Mouse (Mus musculus): ENCODE data around the gene Gimap1. TPM values are rescaled to one million over a fixed set of nuclear protein-coding genes. Genes with fewer than 3 reads are reported as not detected.

The Gimap1 gene
- polyA plus RNA-seq, 2 experiments from 2014 or later = 321 to 429 TPM

GRCm38 (mm10) chr6:48740501-48741169 lies 1.8 kb downstream of the Gimap1 start:
- no peak for ATAC-seq

GRCm38 (mm10) chr6:48741273-48741672 lies 2.4 kb downstream of the Gimap1 start:
- no peak for ATAC-seq

- peak; percentile 6 for ATAC-seq
Measured at GRCm38 (mm10) chr6:48741711-48742206, 2.9 kb downstream of the Gimap1 start.

GRCm38 (mm10) chr6:48742422-48743351 lies 3.8 kb downstream of the Gimap1 start:
- ATAC-seq = no peak

DNA sequence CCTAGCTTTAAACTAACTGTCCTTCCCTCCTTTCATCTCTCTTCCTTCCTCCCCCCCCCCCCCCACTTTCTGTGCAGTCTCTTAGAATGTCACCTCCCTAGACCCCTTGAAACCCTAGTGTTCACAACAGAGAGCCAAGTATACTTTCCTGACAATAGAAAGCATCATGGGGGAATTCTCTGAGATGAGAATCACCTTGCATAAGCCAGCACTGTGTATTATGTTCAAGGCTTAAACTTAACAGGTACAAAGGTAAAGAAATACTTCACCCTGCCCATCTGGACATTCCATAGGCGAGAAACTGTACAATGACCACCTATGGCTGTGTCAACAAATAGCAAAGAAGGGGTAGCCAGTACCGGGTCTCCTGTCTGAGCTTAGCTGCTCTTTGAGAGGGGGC lies 6.6 kb downstream of the Gimap1 start:
- ATAC-seq = no peak

DNA sequence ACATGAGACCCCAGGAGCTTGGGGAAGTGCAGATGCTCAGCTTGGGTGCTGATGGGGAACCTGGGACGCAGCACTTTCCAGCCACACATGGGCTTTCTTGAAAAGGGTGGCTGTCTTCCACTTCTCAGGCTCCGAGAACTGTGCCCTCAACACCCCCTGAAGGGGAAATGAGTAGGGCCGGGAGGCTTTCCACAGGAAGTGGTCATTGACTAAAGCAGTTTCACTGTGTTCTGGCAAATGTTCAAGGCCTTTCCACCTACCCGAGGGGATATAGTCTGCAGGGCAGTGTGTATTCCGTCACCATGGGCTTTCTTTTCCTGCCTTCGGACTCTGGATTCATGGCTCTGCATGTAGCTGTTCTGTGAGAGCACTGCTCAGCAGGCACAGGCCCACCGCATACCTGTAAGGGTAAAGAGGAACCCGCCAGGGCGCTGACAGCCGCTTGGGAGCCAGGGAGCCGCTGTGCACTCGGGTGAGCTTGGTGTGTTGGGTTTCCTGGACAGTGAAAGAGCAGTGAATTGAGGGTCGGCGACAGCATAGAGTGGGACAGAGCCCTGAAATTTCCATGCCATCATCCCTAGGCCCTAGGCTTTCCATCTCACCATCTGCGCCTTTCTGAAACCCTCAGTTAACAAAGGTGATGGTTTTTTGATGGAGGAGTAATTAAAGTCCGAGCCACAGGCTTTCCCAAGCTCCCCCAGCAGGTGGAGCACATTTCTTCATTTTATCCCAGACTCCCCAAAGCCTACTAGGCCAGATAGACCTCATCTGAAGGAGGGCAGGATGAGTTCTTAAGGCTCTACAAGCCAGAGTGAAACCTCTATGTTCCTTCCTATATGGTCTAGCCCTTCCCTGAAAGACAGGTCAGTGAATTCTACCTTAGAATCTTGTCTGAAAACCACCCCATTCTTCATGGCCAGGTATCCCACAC lies 7.4 kb downstream of the Gimap1 start, which contains the start of gene Gimap5:
TSS of gene Gimap5 (plus strand) at position 239 of the 931 bp plus-strand sequence.
- peak; percentile 48 for ATAC-seq

DNA sequence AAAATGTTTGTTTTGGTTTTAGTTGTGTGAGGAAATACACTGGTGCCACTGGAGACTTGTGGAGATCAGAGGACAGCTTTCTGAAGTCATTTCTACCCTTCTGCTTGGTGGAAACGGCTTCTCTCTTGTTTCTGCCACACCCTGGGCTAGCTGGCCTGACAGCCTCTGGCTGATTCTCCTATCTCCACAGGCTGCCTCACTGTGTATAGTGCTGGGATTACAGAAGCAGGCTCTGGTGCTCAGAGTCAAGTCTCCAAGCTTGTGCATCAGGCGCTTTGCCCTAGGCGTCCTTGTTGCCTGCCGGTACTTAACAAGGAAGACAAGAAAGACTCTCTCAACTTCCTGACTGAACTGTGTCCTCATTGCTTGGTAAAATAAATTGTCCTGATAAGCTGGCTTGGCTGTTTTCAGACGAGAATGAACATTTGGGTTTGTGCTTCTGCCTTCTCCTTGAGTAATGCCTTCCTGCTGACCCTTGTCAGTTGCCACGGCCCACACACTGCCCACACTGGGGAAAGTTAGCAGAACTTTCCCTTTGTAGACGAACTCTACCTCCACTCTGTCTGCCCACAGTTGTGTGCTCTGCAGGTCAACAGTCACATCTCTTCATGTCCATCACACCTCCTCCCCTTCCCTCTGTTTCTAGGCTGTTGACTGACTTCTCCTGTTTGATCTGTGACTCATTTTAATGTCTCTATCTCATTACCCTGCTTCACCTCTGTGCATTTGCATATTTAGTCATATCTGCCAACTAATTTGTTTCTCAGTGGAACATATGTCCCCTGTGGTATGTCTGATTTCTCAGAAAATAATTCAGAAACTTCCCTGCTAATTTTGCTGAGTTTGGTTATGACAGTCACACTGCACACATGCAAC lies 8.5 kb downstream of the Gimap1 start:
- ATAC-seq = peak; percentile 66

DNA sequence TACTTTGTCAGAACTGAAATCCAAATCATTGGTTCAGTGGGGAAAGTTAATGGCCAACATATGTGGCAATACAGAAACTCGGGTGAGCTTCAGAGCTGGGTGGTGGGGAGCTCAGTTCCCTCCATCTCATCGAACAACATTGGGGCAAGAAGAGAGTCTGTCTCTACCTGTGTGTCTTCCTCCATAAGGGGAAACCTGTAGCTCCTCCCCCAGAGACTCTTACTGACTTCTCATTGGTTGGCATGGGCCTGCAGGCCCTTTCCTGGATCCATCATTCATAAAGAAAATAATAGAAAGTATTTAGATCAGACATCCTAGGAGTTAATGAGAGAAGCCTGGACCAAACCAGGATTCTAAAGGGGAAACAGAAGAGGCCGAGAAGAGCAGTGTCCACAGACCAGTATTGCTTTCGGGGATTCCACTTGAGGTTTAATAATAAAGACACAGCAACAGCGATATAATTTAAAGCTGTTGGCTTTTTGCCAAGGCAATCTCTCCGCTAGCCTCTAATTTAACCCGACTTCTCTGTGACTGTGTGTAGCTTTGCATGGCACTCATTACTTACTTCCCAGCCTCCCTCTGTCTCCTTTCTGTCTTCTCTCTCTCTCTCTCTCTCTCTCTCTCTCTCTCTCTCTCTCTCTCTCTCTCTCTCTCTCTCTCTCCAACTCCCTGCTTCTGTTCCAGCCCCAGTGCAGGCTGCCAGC lies 24.9 kb downstream of the Gimap1 start:
- ATAC-seq = peak; percentile 21

- no peak for ATAC-seq
Measured at GRCm38 (mm10) chr6:48764496-48764895, 25.6 kb downstream of the Gimap1 start.

- peak; percentile 66 for ATAC-seq
Measured at GRCm38 (mm10) chr6:48768178-48768869, 29.5 kb downstream of the Gimap1 start.

- peak; percentile 3 for ATAC-seq
Measured at GRCm38 (mm10) chr6:48768933-48769332, 30.1 kb downstream of the Gimap1 start.

DNA sequence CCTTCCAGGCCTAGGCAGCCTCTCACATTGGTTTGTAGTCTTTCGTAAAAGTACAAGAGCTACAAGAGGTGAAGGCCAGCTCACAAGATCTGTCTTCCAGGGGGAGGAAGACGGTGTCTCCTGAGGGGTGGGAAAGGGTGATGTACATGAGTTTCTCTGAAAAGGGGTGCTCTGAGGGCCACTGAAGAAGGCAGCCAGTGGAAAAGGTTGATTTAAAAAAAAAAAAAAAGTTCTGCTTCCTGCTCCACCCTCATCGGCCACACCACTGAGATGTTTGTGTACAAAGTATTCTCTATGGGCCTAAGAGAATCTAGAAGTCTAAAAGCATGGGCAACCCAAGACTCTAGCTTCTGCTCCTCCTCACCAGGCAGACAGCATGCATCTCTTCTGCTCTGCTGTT lies 31.8 kb downstream of the Gimap1 start, which contains the start of gene Gimap3:
TSS of gene Gimap3 (minus strand) at position 156 of the 400 bp plus-strand sequence.
- ATAC-seq = peak; percentile 70

- no peak for ATAC-seq
Measured at GRCm38 (mm10) chr6:48772030-48772429, 33.2 kb downstream of the Gimap1 start.

DNA sequence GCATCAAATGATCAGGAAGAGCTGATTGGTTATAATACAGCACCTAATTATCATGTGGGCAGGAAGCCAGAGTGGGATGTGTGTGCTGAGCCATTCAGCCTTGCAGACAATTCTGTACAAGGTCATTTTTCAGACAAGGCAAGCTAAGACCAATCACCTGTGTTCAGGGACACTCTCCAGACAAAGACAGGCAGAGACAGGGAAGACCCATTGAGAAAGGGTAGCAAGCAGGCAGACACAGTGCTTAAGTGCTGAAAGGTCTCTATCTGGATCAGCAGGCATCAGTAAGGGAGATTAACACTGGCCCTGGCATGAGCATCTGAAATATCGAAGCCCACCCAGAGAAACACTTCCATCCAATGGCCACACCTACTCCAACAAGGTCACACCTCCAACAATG lies 45.6 kb downstream of the Gimap1 start:
- ATAC-seq = no peak

DNA sequence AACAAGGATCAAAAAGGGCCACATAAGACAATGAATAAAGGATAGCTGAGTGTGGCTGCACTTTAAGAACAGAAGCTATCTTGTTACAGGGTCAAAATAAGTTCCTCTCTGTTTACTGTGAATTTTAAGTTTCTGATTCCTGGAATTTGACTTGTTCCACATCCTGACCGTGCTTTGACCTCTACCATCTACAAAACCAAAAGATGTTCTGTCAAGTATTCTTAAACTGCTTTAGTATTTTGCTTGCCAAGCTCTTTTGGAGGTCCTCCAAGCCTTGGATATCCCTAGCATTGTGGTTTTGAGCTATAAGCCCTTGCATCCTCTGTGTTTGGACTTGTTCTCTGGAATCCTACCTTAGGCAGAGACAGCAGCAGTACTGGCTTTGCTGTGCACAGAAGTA lies 46.3 kb downstream of the Gimap1 start:
- no peak for ATAC-seq

- ATAC-seq = no peak
Measured at GRCm38 (mm10) chr6:48785601-48786000, 46.7 kb downstream of the Gimap1 start.

- peak; percentile 19 for ATAC-seq
Measured at GRCm38 (mm10) chr6:48787867-48788266, 49.0 kb downstream of the Gimap1 start.
